Mouse (Mus musculus): Measurements from ENCODE around the gene Ccdc61. TPM values are rescaled to one million over a fixed set of nuclear protein-coding genes. Genes with fewer than 3 reads are reported as not detected.
A peak's percentile ranks its signal among the peaks of the same experiment; 100 is the strongest.

Ccdc61 gene
- 10 to 100 TPM; 12.8 to 13.4 TPM for total RNA-seq (2021)

DNA sequence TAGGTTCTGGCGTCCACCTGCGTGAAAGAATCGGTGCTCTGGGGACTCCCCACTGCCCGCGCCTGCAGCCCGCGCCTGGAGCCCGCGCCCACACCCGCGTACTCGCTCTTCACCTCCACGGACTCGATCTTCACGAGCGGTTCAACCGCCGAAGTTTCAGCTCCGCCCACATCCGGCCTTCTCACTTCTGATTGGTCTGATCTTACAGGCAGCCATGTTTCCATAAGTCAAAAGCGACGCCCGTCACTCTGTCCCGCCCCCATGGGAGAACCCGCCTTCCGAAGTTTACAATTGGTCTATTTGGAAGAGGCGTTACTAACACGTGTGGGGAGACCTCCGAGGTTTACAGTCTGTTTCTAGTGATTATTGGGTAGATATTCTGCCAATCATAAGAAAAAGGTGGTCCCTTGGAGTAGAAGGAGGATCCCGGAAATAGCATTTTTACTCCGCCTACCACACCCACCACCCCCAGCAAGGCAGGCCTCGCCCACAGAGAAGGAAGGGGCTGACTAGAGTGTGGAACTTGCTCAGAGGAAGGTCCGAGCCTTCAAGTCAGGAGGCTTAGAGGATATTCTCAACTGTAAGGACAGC is at the start of gene Ccdc61:
Ccdc61 (minus strand) TSS at position 175 of the 591 bp plus-strand sequence.
- DNase-seq (ENCODE audit: extremely low spot score in 1 of 2, low spot score in 2 of 2), result peak; percentile 96 to 98
- intact Hi-C loops (cut with DNase I), result no loop called here

DNA sequence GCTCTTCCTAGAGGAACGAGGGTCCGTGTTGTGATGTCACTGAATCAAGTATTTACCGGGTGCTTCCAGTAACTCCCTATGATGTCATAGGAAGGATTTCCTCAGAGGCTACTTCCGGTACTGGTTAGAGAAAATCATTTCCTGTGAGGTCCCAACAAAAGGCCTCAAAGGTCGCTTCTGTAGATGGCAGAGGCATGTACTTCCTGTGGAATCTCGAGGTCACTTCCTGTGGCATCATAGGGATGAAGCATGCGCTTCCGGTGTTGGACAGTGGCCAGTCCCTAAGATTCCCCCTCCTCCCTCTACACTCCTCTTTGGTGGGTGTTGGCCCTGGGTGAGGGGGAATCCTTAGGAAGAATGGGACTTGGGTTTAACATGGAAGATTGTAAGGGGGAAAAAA is 49.2 kb upstream of the Ccdc61 start:
- intact Hi-C loops (cut with DNase I), result loop anchor here (5.0 kb wide), 1 partner anchor 62 kb away; no protein-coding TSS in a partner anchor

DNA sequence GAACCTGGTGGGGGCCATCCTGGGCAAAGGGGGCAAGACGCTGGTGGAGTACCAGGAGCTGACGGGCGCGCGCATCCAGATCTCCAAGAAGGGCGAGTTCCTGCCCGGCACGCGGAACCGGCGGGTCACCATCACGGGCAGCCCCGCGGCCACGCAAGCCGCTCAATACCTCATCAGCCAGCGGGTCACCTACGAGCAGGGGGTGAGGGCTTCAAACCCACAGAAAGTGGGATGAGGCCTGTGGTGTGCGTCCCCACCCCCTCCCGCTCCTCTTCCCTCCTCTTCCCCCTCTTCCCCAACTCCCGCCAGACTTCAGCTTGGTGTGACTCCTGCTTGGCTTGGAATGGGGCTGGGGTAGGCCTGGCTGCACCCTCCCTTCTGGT is 48.2 kb upstream of the Ccdc61 start:
- no peak for DNase-seq (ENCODE audit: extremely low spot score in 1 of 2, low spot score in 2 of 2)
- intact Hi-C loops (cut with DNase I), result loop anchor here (5.0 kb wide), 1 partner anchor 61 kb away; no protein-coding TSS in a partner anchor

More for the DNA sequence above, 49.2 kb upstream of the Ccdc61 start:
- no peak for DNase-seq (ENCODE audit: extremely low spot score in 1 of 2, low spot score in 2 of 2)

GRCm38 (mm10) chr7:18957569-18958383 is 47.6 kb upstream of the Ccdc61 start:
- intact Hi-C loops (cut with DNase I), result loop anchor here (5.0 kb wide), 1 partner anchor 60 kb away; no protein-coding TSS in a partner anchor

DNA sequence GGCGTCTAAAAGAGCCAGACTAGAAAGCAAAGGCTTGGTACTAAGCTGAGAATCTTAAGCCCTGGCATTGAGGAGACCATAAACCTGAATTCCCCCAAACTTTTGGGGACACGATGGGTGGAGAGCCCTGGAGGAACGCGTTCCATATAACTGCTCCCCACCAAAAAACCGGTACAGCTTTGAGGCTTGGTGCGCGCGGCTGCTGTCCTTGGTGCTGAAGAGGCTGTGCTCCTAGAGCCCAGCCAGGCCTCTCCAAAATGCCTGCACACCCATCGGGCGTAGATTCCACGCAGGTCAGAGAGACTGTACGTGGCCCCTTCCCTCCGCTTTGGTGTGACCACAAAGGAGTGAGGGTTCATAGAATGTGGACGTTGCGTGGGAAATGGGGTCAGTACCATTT is 41.2 kb upstream of the Ccdc61 start:
- intact Hi-C loops (cut with DNase I), result no loop called here
- DNase-seq (ENCODE audit: extremely low spot score in 1 of 2, low spot score in 2 of 2), result no peak

More at GRCm38 (mm10) chr7:18957569-18958383, 47.6 kb upstream of the Ccdc61 start:
- peak in 1 of 2 experiments; percentile 82 for DNase-seq (ENCODE audit: extremely low spot score in 1 of 2, low spot score in 2 of 2)

DNA sequence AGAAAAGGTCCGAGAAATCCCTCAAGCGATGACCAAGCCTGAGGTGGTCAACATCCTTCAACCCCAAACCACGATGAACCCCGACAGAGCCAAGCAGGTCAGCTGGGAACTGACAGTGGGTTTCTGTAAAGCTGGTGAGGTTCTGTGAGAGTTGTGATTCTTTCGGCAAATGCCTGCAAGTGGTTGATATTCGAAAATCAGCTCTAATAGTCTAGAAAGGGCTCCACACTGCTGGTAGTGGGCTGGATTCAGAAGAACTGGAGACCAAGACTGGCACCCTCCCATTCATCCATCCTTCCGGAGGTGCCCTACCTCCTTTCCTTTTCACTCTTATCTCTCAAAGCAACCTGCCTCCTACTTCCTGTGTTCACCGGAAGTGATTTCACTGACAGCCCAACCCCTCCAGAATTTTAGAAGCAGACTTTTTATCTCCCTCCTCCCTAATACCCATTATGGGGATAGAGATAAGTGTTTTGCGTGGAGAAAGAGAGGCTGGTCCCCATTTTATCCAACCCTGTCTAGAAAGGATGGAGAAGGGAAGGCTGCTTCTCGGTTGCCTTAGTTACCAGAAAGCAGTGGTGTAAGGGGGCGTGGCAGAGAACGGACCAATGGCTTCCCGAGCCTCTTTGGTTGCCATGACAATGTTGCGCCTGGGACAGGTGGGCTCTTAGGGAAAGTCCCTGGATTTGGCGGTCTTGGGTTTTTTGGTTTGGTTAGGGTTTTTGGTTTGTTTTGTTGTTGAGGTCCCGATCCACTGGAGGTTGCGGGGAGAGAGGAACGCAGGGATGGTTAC is 40.5 kb upstream of the Ccdc61 start:
- DNase-seq (ENCODE audit: extremely low spot score in 1 of 2, low spot score in 2 of 2), result peak in 1 of 2 experiments; percentile 61
- intact Hi-C loops (cut with DNase I), result no loop called here

GRCm38 (mm10) chr7:18949781-18950522 is 39.7 kb upstream of the Ccdc61 start:
- intact Hi-C loops (cut with DNase I), result no loop called here
- DNase-seq (ENCODE audit: extremely low spot score in 1 of 2, low spot score in 2 of 2), result peak; percentile 56 to 78

DNA sequence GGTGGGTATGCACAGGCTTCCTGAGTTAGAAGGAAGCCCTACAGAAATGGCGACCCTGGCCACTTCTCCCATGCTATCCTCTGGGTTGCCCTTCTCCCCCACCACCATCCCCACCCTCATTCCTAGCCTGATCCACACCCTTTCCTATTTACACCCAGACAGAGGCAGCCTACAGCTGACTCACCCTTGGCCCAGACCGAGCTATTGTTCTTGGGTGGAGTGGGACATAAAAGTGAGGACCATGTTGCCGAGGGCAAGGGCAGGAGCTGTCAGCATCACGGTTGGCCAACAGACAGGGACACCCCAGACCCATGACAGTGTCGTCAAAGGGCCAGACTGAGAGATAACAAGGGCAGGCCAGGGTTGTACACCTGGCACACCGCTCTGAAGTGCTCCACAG is 37.9 kb upstream of the Ccdc61 start:
- DNase-seq (ENCODE audit: extremely low spot score in 1 of 2, low spot score in 2 of 2), result peak in 1 of 2 experiments; percentile 75
- intact Hi-C loops (cut with DNase I), result no loop called here

DNA sequence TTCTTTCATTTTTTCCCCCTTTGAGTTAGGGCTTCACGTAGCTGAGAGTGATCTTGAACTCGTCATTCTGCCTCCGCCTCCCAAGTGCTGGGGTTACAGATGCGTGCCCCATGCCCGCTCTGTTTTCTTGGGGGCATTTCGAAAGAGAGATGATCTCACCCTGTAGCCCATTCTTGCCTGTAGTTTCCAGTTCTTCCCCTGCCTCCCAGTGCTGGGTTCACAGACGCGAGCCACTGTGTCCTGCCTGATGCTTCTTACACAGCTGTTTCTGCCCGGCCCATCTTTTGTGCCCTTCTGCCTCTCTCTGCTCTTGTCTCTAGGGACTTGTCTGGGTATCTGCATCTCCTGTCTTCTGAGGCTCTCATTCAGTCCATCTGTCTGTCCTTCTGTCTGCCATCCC is 32.6 kb upstream of the Ccdc61 start:
- DNase-seq (ENCODE audit: extremely low spot score in 1 of 2, low spot score in 2 of 2), result no peak
- intact Hi-C loops (cut with DNase I), result no loop called here

DNA sequence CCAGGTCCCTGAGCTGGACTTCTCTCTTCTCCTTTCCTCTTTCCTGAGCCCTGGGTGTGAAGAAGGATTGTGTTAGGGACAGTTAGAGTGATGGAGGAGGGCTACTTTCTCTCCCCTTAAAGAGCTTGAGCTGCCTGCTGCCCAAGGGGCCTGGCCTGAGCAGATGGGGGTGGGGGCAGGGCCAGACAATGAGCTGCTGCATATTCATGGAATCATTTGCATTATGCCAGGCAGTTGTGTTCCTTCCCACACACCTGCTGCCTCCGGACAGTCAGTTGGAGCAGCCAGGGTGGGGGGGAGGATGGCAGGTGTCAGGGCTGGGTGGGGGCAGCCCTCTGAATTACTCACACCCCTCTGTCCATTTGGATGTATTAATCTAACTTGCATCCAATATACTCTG is 32.2 kb upstream of the Ccdc61 start:
- peak in 1 of 2 experiments; percentile 63 for DNase-seq (ENCODE audit: extremely low spot score in 1 of 2, low spot score in 2 of 2)
- intact Hi-C loops (cut with DNase I), result no loop called here

DNA sequence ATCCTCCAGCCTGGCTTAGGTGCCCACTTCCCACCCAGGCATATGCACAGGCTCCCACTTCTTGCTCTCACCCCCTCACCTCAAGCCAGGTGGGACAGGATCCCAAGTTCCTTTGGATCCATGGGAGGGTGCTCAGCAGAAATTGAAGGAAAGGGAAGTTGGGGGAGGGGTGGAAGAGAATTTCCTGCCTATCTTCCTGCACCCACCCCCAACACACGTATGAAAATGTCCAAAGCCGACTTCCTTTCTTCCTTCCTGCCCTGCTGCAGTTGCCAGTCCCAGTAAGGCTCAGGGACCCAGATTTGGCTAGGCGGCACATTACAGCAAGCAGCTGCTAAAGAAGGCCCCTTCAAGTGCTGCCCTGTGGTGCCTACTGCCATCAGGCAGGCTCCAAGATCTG is 17.5 kb upstream of the Ccdc61 start:
- intact Hi-C loops (cut with DNase I), result loop anchor here (5.0 kb wide), 1 partner anchor 35 kb away; no protein-coding TSS in a partner anchor
- DNase-seq (ENCODE audit: extremely low spot score in 1 of 2, low spot score in 2 of 2), result peak in 1 of 2 experiments; percentile 54

GRCm38 (mm10) chr7:18926911-18927310 is 16.7 kb upstream of the Ccdc61 start:
- no peak for DNase-seq (ENCODE audit: extremely low spot score in 1 of 2, low spot score in 2 of 2)
- intact Hi-C loops (cut with DNase I), result loop anchor here (5.0 kb wide), 1 partner anchor 35 kb away; no protein-coding TSS in a partner anchor

- intact Hi-C loops (cut with DNase I), result loop anchor here (5.0 kb wide), 1 partner anchor 36 kb away; no protein-coding TSS in a partner anchor
Measured at GRCm38 (mm10) chr7:18926041-18926790, 16.0 kb upstream of the Ccdc61 start.

GRCm38 (mm10) chr7:18925162-18925938 is 15.1 kb upstream of the Ccdc61 start, which contains the start of gene Nova2:
Gene Nova2, plus strand, starts transcription at chr7:18925888.
- peak; percentile 97 for DNase-seq (ENCODE audit: extremely low spot score in 1 of 2, low spot score in 2 of 2)
- intact Hi-C loops (cut with DNase I), result loop anchor here (5.0 kb wide), 1 partner anchor 37 kb away; no protein-coding TSS in a partner anchor

More at GRCm38 (mm10) chr7:18926041-18926790, 16.0 kb upstream of the Ccdc61 start:
- DNase-seq (ENCODE audit: extremely low spot score in 1 of 2, low spot score in 2 of 2), result peak in 1 of 2 experiments; percentile 78

GRCm38 (mm10) chr7:18924321-18924720 is 14.1 kb upstream of the Ccdc61 start:
- no peak for DNase-seq (ENCODE audit: extremely low spot score in 1 of 2, low spot score in 2 of 2)
- intact Hi-C loops (cut with DNase I), result no loop called here

GRCm38 (mm10) chr7:18923711-18924191 is 13.5 kb upstream of the Ccdc61 start:
- DNase-seq (ENCODE audit: extremely low spot score in 1 of 2, low spot score in 2 of 2), result peak; percentile 59 to 68
- intact Hi-C loops (cut with DNase I), result no loop called here

DNA sequence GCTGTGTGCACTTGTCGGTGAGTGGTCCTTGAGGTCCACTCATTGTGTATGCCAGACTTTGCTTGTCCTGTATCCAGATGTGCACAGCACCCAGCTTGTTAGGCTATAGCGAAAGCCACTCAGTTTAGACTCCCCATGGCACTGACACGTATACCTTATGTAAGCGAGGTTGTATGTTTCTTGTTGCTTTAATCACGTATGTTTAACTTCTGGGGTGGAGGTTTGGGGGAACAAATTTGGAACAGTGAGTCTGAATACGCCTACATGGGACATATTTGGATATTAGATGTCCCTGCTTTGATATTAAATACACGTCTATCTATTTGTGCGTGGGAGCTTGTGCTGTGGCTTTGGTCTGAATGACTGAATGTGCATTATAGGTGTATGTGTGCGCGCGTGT is 13.1 kb upstream of the Ccdc61 start:
- intact Hi-C loops (cut with DNase I), result no loop called here
- DNase-seq (ENCODE audit: extremely low spot score in 1 of 2, low spot score in 2 of 2), result no peak
